Mouse (Mus musculus) ES-E14 (cell line): ENCODE data around the gene Nlrp6. TPM values are rescaled to one million over a fixed set of nuclear protein-coding genes. Genes with fewer than 3 reads are reported as not detected.

Experiments used
- DNase-seq: peaks from one replicate; pipeline ENCODE4 v3.0.0-alpha.2; 2013; ENCODE audit warnings: low read depth, low spot score
- H3K27ac ChIP-seq: 2 replicates; pipeline ENCODE4 v1.5.1; 2012; ENCODE audit warnings: low read depth, mild to moderate bottlenecking, low read length, moderate library complexity, mixed read lengths; ENCODE audit not compliant: poor library complexity, insufficient read depth, severe bottlenecking
- H3K36me3 ChIP-seq: 2 replicates; pipeline ENCODE4 v1.6.1; 2012; ENCODE audit warnings: mild to moderate bottlenecking, low read length, moderate library complexity, mixed read lengths; ENCODE audit not compliant: control insufficient read depth, poor library complexity, insufficient read depth, severe bottlenecking
- H3K4me1 ChIP-seq, 2 experiments: fragments of 150-350 bp in 1 of 2; sonication (generic) in 1 of 2; 2 replicates each; pipeline ENCODE4 v1.6.1; 2012; ENCODE audit warnings: low read length in 2 of 2, mild to moderate bottlenecking in 1 of 2, mixed read lengths in 1 of 2; ENCODE audit not compliant: control insufficient read depth in 2 of 2, insufficient read depth in 2 of 2, poor library complexity in 1 of 2
- H3K4me3 ChIP-seq, 2 experiments: fragments of 150-350 bp in 1 of 2; sonication (generic) in 1 of 2; 2 replicates each; pipeline ENCODE4 v1.5.1; 2012; ENCODE audit warnings: low read length in 2 of 2, low read depth in 1 of 2, mild to moderate bottlenecking in 1 of 2, mixed read lengths in 1 of 2; ENCODE audit not compliant: insufficient read depth in 1 of 2, poor library complexity in 1 of 2, severe bottlenecking in 1 of 2
- H3K9ac ChIP-seq: 2 replicates; pipeline ENCODE4 v1.6.1; 2012; ENCODE audit warnings: low read depth, mild to moderate bottlenecking, low read length, mixed read lengths; ENCODE audit not compliant: poor library complexity, insufficient read depth, severe bottlenecking
- H3K9me3 ChIP-seq: fragments of 150-350 bp; sonication (generic); 2 replicates; pipeline ENCODE4 v1.6.1; 2012; ENCODE audit warnings: low read depth, mild to moderate bottlenecking, low read length; ENCODE audit not compliant: control insufficient read depth, insufficient read depth
- CHD2 ChIP-seq: IDR thresholded peaks from 2 replicates; pipeline ENCODE4 v1.6.1; 2014; ENCODE audit warnings: mild to moderate bottlenecking, low read depth, low read length, inconsistent platforms
- HCFC1 ChIP-seq: IDR thresholded peaks from 2 replicates; pipeline ENCODE4 v1.6.1; 2012; ENCODE audit warnings: low read length, inconsistent platforms, borderline replicate concordance; ENCODE audit not compliant: insufficient read depth
- MAFK ChIP-seq: IDR thresholded peaks from 2 replicates; pipeline ENCODE4 v1.6.1; 2014; ENCODE audit warnings: mild to moderate bottlenecking, low read depth, low read length, inconsistent platforms; ENCODE audit not compliant: insufficient read depth
- ZC3H11A ChIP-seq: IDR thresholded peaks from 2 replicates; pipeline ENCODE4 v1.6.1; 2012; ENCODE audit warnings: low read depth, mild to moderate bottlenecking, inconsistent platforms, low read length, borderline replicate concordance
- ZNF384 ChIP-seq: IDR thresholded peaks from 2 replicates; pipeline ENCODE4 v1.6.1; 2012; ENCODE audit warnings: low read depth, low read length, inconsistent platforms
- in situ Hi-C, 2 experiments: fragments of 600-800 bp; cut with MboI; formaldehyde crosslinking; loops; one replicate each; pipeline ENCODE4 v1.15.1; 2025; ENCODE audit warnings: low sequenced_read_pairs in 2 of 2, inconsistent platforms in 1 of 2; ENCODE audit not compliant: unreplicated experiment in 2 of 2
- total RNA-seq: library from RNA; depleted of rRNA; stranded (reverse); fragments of 300-350 nt; gene quantifications from 2 replicates; pipeline ENCODE4 v1.2.3, GENCODE M21; 2012

Gene Nlrp6
- total RNA-seq, 1 experiment = 0.27 TPM

DNA sequence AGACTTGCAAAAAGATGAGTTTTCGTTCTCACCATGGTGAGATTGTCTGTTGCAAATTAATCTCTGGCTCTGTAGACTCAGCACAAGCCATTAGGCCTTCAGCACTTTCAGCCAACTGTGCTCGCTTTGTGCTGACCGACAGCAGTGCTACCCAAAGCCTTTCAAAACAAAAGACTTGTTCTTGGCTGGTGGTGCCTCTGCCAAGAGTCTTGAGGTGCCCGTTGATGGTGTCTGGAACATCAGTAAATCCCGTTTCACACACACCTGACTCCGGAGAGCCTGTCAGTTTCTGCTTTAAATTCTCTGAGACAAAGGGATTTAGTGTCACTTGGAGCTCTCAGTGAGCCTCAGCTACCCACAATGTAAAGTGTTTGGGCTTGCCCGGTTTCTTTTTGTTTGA is 26.7 kb upstream of the Nlrp6 start:
- Histone ChIP-seq H3K36me3 (peaks cover 50% of the 10 kb centered on the region), H3K9ac (no peak overlapping the region), H3K9me3 (no peaks in the 10 kb centered on the region), H3K4me3 (no peak overlapping the region), H3K4me1 (no peaks in the 10 kb centered on the region), H3K27ac (no peak overlapping the region)
- no peak for TF ChIP-seq ZNF384
- no peak for TF ChIP-seq CHD2
- TF ChIP-seq ZC3H11A = no peak
- no peak for TF ChIP-seq HCFC1
- no peak for TF ChIP-seq MAFK
- in situ Hi-C loops = loop anchor here in 1 of 2 experiments (10.0 kb wide), 1 partner anchor 49 kb away; the partner anchor contains the start of genes Odf3 and Scgb1c1
- DNase-seq = no peak

GRCm38 (mm10) chr7:140894611-140895010 is 26.1 kb upstream of the Nlrp6 start:
- no peak for TF ChIP-seq CHD2
- TF ChIP-seq ZC3H11A = no peak
- no peak for TF ChIP-seq MAFK
- no peak for TF ChIP-seq ZNF384
- no peak for TF ChIP-seq HCFC1
- Histone ChIP-seq H3K4me3 (no peak overlapping the region), H3K9ac (no peak overlapping the region), H3K4me1 (no peaks in the 10 kb centered on the region), H3K36me3 (peaks cover 48% of the 10 kb centered on the region), H3K27ac (no peak overlapping the region), H3K9me3 (no peaks in the 10 kb centered on the region)
- in situ Hi-C loops = loop anchor here in 1 of 2 experiments (10.0 kb wide), 1 partner anchor 50 kb away; the partner anchor contains the start of genes Odf3 and Scgb1c1
- no peak for DNase-seq

DNA sequence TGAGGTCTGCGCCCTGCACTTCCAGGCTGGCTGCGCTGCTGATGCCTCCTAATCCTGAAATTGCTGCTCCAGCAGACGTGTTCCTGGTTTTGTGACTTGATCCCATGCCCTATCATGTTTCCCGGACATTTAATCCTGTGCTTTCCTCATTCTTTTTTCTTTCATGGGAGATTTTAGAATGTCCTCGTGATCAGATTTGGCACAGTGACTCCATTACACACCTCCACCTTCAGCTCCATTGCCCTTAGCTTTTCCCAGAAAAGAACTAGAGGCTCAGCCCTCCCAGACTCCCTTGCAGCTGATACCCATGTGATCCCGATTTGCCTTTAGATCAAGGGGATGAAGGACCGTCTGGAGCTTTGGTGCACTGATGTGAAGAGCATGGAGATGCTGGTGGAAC is 22.8 kb upstream of the Nlrp6 start:
- Histone ChIP-seq H3K4me1 (peaks cover 3% of the 10 kb centered on the region in 2 experiments; a peak in 1 of 4 replicates), H3K4me3 (no peak overlapping the region), H3K9ac (no peak overlapping the region), H3K27ac (no peak overlapping the region), H3K9me3 (no peaks in the 10 kb centered on the region), H3K36me3 (peaks cover 29% of the 10 kb centered on the region)
- DNase-seq = no peak
- in situ Hi-C loops = loop anchor here in 1 of 2 experiments (10.0 kb wide), 1 partner anchor 53 kb away; the partner anchor contains the start of genes Odf3 and Scgb1c1
- TF ChIP-seq CHD2 = no peak
- no peak for TF ChIP-seq ZNF384
- TF ChIP-seq MAFK = no peak
- TF ChIP-seq HCFC1 = no peak
- TF ChIP-seq ZC3H11A = no peak

DNA sequence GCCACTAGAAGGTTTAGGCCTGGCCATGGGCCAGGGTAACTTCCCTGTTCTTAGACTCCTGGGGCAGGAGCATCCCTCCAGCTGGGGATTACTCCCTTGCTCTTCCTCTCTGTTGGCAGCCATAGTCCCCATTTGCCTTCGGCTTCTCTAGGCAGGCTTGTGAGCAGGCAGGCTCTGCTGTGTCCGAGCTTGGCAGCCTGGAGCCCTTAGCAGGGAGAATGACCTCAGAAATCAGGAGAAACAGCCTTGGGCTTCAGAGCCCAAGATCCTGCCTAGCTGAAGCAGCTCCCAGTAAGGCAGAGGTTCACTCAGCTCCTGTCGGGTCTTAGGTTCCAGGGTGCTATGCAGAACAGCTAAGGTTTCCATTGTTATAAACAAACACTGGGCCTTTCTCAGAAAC is 21.6 kb upstream of the Nlrp6 start:
- TF ChIP-seq HCFC1 (no peak), ZC3H11A (no peak), ZNF384 (no peak), MAFK (no peak), CHD2 (no peak)
- peaks cover 26% of the 10 kb centered on the region for H3K36me3 ChIP-seq
- H3K27ac ChIP-seq = no peak overlapping the region
- no peak overlapping the region for H3K9ac ChIP-seq
- no peak for DNase-seq
- in situ Hi-C loops = loop anchor here in 1 of 2 experiments (10.0 kb wide), 1 partner anchor 54 kb away; the partner anchor contains the start of genes Odf3 and Scgb1c1
- peaks cover 3 to 5% of the 10 kb centered on the region in 2 experiments; a peak in 1 of 4 replicates for H3K4me1 ChIP-seq
- no peaks in the 10 kb centered on the region for H3K9me3 ChIP-seq
- H3K4me3 ChIP-seq = no peak overlapping the region

GRCm38 (mm10) chr7:140900220-140900619 is 20.5 kb upstream of the Nlrp6 start, which contains the start of gene Cox8b:
TSS of gene Cox8b (minus strand) at chr7:140900446.
- in situ Hi-C loops = loop anchor here in 1 of 2 experiments (5.0 kb wide), 1 partner anchor 58 kb away; no protein-coding TSS in a partner anchor
- H3K36me3 ChIP-seq = peaks cover 23% of the 10 kb centered on the region
- DNase-seq = no peak

More at GRCm38 (mm10) chr7:140900220-140900619, 20.5 kb upstream of the Nlrp6 start, which contains the start of gene Cox8b:
- Histone ChIP-seq H3K4me1 (peaks cover 3 to 5% of the 10 kb centered on the region in 2 experiments; a peak in 1 of 4 replicates), H3K9ac (no peak within 1 kb of the TSS), H3K4me3 (no peak within 1 kb of the TSS), H3K9me3 (no peaks in the 10 kb centered on the region), H3K27ac (no peak within 1 kb of the TSS)
- TF ChIP-seq ZNF384 = no peak
- no peak for TF ChIP-seq MAFK
- no peak for TF ChIP-seq ZC3H11A
- no peak for TF ChIP-seq CHD2
- no peak for TF ChIP-seq HCFC1
